Comparison of ENCODE assay signal across 20 mouse cellular contexts in genomic region chr5:149101869-149102268, GRCm38 (mm10).
A peak's percentile ranks its signal among the peaks of the same experiment; 100 is the strongest.
DNase-seq lines count a peak whose midpoint lies in the region; ATAC-seq and TF ChIP-seq lines count a peak whose summit lies in the region.
"Had no signal": no experiment of that assay in that cellular context is flagged by ENCODE, and none has a peak within 500 bp of the region (broad histone marks: within the 10 kb centered on the region; RNA-seq: fewer than 3 reads in every experiment).

No protein-coding gene starts in this region.

- ATAC-seq in hindbrain, postnatal 0 days, result no peak
- ATAC-seq in hindbrain, embryonic 12.5 days (ENCODE audit: low FRiP score), result no peak
- ATAC-seq in midbrain, embryonic 11.5 days (ENCODE audit: low FRiP score), result no peak
- no peak for ATAC-seq in midbrain, embryonic 13.5 days
- ATAC-seq: forebrain, embryonic 15.5 days had no signal

- no peaks in the 10 kb centered on the region for H3K27me3 ChIP-seq in hindbrain, postnatal 0 days (ENCODE audit: insufficient read depth, low read length)
- no peaks in the 10 kb centered on the region for H3K27me3 ChIP-seq in hindbrain, embryonic 12.5 days
- no peaks in the 10 kb centered on the region for H3K27me3 ChIP-seq in midbrain, embryonic 11.5 days (ENCODE audit: control insufficient read depth, insufficient read depth, low read length)
- H3K27me3 ChIP-seq in midbrain, embryonic 13.5 days, result no peaks in the 10 kb centered on the region
- no peaks in the 10 kb centered on the region for H3K27me3 ChIP-seq in splenic B cell, adult 2 months (ENCODE audit: control insufficient read depth, insufficient read depth, low read length, poor library complexity, severe bottlenecking)
- H3K27me3 ChIP-seq: embryonic facial prominence, embryonic 15.5 days; forebrain, embryonic 15.5 days; heart, embryonic 13.5 days; lung, embryonic 15.5 days; midbrain, embryonic 12.5 days; neural tube, embryonic 12.5 days had no signal

- no peaks in the 10 kb centered on the region for H3K9me3 ChIP-seq in hindbrain, postnatal 0 days (ENCODE audit: low read length)
- no peaks in the 10 kb centered on the region for H3K9me3 ChIP-seq in hindbrain, embryonic 12.5 days (replicated peaks)
- H3K9me3 ChIP-seq in midbrain, embryonic 11.5 days (ENCODE audit: control insufficient read depth, low read length), result no peaks in the 10 kb centered on the region
- H3K9me3 ChIP-seq in midbrain, embryonic 13.5 days, result no peaks in the 10 kb centered on the region
- H3K9me3 ChIP-seq: embryonic facial prominence, embryonic 15.5 days; forebrain, embryonic 15.5 days; hindbrain, embryonic 10.5 days; lung, embryonic 15.5 days; midbrain, embryonic 12.5 days; neural tube, embryonic 12.5 days had no signal

- H3K9ac ChIP-seq in hindbrain, postnatal 0 days (replicated peaks; ENCODE audit: low read length), result no peak overlapping the region
- H3K9ac ChIP-seq in hindbrain, embryonic 12.5 days, result no peak overlapping the region
- no peak overlapping the region for H3K9ac ChIP-seq in midbrain, embryonic 11.5 days (ENCODE audit: low read length)
- H3K9ac ChIP-seq in midbrain, embryonic 13.5 days (replicated peaks), result no peak overlapping the region
- H3K9ac ChIP-seq: embryonic facial prominence, embryonic 15.5 days; forebrain, embryonic 15.5 days; heart, embryonic 13.5 days; lung, embryonic 15.5 days; midbrain, embryonic 12.5 days; neural tube, embryonic 12.5 days had no signal

- no peak overlapping the region for H3K4me3 ChIP-seq in hindbrain, postnatal 0 days (ENCODE audit: low read length)
- H3K4me3 ChIP-seq in hindbrain, embryonic 12.5 days, result no peak overlapping the region
- no peak overlapping the region for H3K4me3 ChIP-seq in midbrain, embryonic 11.5 days (ENCODE audit: low read depth, low read length)
- no peak overlapping the region for H3K4me3 ChIP-seq in midbrain, embryonic 13.5 days (replicated peaks)
- H3K4me3 ChIP-seq: embryonic facial prominence, embryonic 15.5 days; forebrain, embryonic 15.5 days; heart, embryonic 13.5 days; hindbrain, embryonic 10.5 days; lung, embryonic 15.5 days; midbrain, embryonic 12.5 days; neural tube, embryonic 12.5 days had no signal

- 0 out of 2 replicates have a peak, but pooled peaks have one; percentile 25 for TF ChIP-seq CTCF in hindbrain, postnatal 0 days (IDR thresholded peaks at IDR 0.05; ENCODE audit: low read depth)

- 80% methylated on average over 6 of the region's 6 CpGs for WGBS in hindbrain, postnatal 0 days
- 82% methylated on average over 6 of the region's 6 CpGs for WGBS in hindbrain, embryonic 12.5 days
- 80% methylated on average over 6 of the region's 6 CpGs for WGBS in midbrain, embryonic 11.5 days
- 85% methylated on average over 6 of the region's 6 CpGs for WGBS in midbrain, embryonic 13.5 days

- H3K36me3 ChIP-seq in hindbrain, postnatal 0 days (ENCODE audit: insufficient read depth, low read length), result no peaks in the 10 kb centered on the region
- no peaks in the 10 kb centered on the region for H3K36me3 ChIP-seq in hindbrain, embryonic 12.5 days
- no peaks in the 10 kb centered on the region for H3K36me3 ChIP-seq in midbrain, embryonic 11.5 days (ENCODE audit: control insufficient read depth, insufficient read depth, low read length)
- H3K36me3 ChIP-seq in midbrain, embryonic 13.5 days, result no peaks in the 10 kb centered on the region
- no peaks in the 10 kb centered on the region for H3K36me3 ChIP-seq in splenic B cell, adult 2 months (ENCODE audit: control insufficient read depth, insufficient read depth, low read length, poor library complexity, severe bottlenecking)
- H3K36me3 ChIP-seq: embryonic facial prominence, embryonic 15.5 days; forebrain, embryonic 15.5 days; heart, embryonic 13.5 days; hindbrain, embryonic 10.5 days; lung, embryonic 15.5 days; midbrain, embryonic 12.5 days; neural tube, embryonic 12.5 days had no signal

- no peak overlapping the region for H3K4me2 ChIP-seq in hindbrain, postnatal 0 days (ENCODE audit: low read depth, low read length)
- H3K4me2 ChIP-seq in hindbrain, embryonic 12.5 days (replicated peaks), result no peak overlapping the region
- no peak overlapping the region for H3K4me2 ChIP-seq in midbrain, embryonic 11.5 days
- H3K4me2 ChIP-seq in midbrain, embryonic 13.5 days (replicated peaks), result no peak overlapping the region
- H3K4me2 ChIP-seq: embryonic facial prominence, embryonic 15.5 days; forebrain, embryonic 15.5 days; heart, embryonic 13.5 days; lung, embryonic 15.5 days; midbrain, embryonic 12.5 days; neural tube, embryonic 12.5 days had no signal

- H3K27ac ChIP-seq in hindbrain, postnatal 0 days, result no peak overlapping the region
- H3K27ac ChIP-seq in hindbrain, embryonic 12.5 days, result no peak overlapping the region
- H3K27ac ChIP-seq in midbrain, embryonic 11.5 days (ENCODE audit: low read depth, low read length), result no peak overlapping the region
- H3K27ac ChIP-seq in midbrain, embryonic 13.5 days, result no peak overlapping the region
- H3K27ac ChIP-seq: embryonic facial prominence, embryonic 15.5 days; forebrain, embryonic 15.5 days; heart, embryonic 13.5 days; hindbrain, embryonic 10.5 days; lung, embryonic 15.5 days; midbrain, embryonic 12.5 days; neural tube, embryonic 12.5 days had no signal

- no peak for DNase-seq in hindbrain, postnatal 0 days (ENCODE audit: low spot score)
- DNase-seq in midbrain, embryonic 11.5 days (ENCODE audit: low spot score, missing footprints), result peak; percentile 81
- DNase-seq in R1 (ENCODE audit: low read depth, low spot score), result peak; percentile 71
- DNase-seq in splenic B cell, adult 2 months (ENCODE audit: low read depth, low spot score), result peak; percentile 22
- no peak for DNase-seq in adrenal gland, adult 18-20 months (ENCODE audit: low spot score in 2 of 2)
- no peak for DNase-seq in frontal cortex, postnatal 10 days (ENCODE audit: low spot score in 2 of 2)
- DNase-seq: adrenal gland, postnatal 36 days; gastrocnemius, postnatal 10 days; kidney, adult 11 months; kidney, postnatal 14 days; left cerebral cortex, postnatal 4 days had no signal

- no peaks in the 10 kb centered on the region for H3K4me1 ChIP-seq in hindbrain, postnatal 0 days (ENCODE audit: insufficient read depth, low read length)
- H3K4me1 ChIP-seq in hindbrain, embryonic 12.5 days, result no peaks in the 10 kb centered on the region
- H3K4me1 ChIP-seq in midbrain, embryonic 11.5 days (ENCODE audit: control insufficient read depth, insufficient read depth, low read length), result no peaks in the 10 kb centered on the region
- no peaks in the 10 kb centered on the region for H3K4me1 ChIP-seq in midbrain, embryonic 13.5 days (replicated peaks)
- H3K4me1 ChIP-seq: embryonic facial prominence, embryonic 15.5 days; forebrain, embryonic 15.5 days; heart, embryonic 13.5 days; lung, embryonic 15.5 days; midbrain, embryonic 12.5 days had no signal

Comparison
In these comparisons a context has a peak if more than half of its experiments do, and no peak if none do; other contexts are left out.
1. DNase-seq: peak in midbrain, embryonic 11.5 days (single experiment), R1 (single experiment) and splenic B cell, adult 2 months (single experiment); none in hindbrain, postnatal 0 days (single experiment), adrenal gland, adult 18-20 months (0 of 2) and frontal cortex, postnatal 10 days (0 of 2).